Mouse (Mus musculus) CH12F3 (cell line): ENCODE data around the gene Thada.

Experiments used
- in situ Hi-C: fragments of 300-500 bp; cut with MboI; formaldehyde crosslinking; loops from 2 replicates; pipeline ENCODE4 v1.14.3; 2020; ENCODE audit warnings: low sequenced_read_pairs

Thada gene

DNA sequence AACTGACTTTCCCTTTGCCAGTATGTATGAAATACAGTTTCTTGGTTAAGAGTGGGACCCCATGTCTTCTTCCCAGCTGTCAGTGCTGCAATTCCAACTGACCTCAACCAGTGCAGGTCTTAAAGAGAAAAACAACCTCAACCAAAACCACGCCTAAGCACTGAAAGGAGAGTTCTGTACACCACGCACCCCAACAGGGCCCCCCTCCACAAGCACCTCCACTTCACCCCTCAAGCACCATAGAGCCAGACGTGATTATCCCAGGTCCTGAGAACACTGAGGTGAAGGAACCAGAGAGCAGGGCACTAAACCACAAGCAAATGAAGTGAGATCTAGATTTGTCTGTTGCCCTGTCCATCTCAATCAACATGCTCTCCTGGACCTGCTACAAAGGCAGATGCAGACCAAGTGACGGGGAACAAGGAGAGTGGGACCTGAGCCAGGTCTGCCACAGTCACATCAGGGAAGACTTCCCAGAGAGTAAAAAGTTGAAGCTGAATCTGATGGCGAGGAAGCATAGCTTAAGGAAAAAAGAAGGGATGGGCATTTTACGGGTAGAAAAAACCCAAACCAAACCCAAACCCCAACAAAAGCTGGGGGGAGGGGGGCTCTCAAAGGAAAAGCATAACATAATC is 93.5 kb downstream of the Thada start:
- in situ Hi-C loops = no loop called here

DNA sequence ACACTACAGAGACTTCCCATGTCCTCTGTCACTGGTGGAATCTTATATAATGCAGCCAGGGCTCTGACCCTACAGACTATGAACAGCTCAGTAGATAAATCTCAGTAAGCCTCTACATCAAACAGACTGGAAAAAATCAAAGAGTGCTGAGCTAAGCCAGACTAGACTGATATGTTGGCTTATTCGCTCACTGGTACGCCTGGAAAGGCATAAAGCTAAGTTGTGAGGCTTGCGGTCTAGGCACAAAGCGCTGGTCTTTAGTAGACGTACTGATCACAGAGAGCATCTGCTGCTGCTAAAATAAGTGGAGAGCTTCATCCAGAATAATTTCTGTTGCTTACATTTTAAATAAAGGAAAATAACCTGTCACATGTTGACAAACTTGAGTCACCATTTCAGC is 95.6 kb downstream of the Thada start:
- in situ Hi-C loops = no loop called here

DNA sequence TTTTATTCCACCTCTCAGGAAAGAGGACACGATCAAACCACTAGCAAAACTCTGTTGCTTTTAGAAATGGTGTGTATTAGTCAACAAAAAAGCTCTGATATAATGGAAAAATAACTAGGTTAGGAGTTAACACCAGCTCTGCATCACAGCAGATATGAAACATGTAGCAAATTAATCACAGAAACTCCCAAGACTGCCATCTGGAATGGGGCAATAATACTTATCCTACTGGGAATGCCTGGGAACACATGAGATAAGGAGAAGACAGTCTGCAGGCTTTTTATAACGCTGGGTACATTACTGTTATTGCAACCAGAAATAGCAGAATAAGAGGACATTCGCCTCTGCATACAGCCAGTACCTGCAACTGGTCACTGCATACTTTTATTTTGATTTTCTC is 96.2 kb downstream of the Thada start:
- in situ Hi-C loops = no loop called here

DNA sequence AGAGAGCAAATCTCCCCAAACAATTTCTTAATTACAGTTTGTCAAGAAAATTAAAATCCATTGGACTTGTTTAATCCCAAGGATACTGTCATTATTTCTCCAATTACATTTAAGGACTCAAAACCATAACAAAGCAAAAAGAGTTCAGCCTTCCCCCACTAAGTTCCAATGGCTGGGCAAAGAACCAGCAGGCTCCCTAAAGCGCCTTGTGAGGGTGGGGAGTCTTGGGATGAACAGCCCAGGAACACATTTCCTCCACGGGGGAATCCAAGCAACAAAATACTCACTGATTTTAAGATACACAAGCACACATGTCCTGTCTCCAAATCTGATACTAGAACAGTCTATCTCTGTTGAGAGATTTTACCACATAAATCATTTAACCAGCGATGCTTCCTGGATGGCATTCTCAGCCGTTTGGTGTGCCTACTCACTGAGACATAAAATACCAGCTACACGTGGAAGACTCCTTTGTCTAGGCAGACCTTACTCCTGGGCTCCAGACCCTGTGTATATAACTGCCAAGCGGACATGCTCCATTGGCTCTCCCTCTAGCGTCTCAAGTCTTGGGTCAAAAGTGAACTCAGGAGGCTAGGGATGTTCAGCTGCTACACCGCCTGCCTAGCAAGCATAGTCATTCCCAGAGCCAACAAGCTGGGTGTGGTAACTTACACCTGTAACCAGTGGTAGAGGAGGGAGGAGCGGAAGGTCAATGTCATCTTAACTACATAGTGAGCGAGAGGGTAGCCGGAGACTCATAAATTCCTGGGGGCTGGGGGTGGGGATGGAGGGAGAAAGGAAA is 97.6 kb downstream of the Thada start:
- in situ Hi-C loops = no loop called here

DNA sequence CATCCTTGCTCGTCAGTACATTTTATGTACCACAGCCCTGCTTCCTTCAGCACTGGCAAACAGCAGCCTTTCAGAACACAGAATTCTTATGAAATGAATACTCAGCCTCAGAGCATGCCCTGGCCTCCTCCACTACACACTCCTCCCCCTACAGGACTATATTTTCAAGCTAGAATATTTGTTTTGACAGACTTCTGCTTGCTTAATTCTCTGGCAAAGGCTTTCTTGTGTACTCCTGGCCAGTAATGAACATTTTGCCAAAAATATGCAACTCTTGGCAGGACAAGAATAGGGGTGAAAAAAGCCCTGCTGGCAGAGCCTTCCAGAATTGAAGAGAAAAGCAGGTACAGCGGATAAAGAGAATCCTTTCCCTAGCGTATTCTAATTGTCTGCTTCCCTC is 98.3 kb downstream of the Thada start:
- in situ Hi-C loops = no loop called here

DNA sequence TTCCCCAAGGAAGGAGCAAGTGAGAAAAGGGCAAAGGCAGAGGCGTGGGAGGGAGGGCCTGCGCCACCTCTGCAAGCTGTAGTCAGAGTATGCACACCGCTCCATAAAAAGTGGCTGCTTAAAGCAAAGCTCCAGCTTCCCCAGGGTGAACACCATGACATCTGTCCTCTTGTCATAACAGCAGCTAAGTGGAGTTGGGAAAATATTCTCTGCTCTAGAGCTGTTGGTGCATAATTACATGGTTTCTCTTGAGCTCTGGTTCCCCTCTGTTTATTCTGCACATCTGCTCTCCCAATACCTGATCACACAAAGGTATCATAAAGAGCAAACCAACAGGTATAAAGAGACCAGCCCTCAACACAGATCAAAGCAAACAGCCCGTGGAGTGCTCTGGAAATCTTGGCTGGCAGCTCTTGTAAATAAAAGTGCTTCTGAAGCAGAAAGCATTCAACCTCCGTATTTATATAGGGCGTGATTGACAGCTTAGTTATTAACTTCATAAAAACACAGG is 100.2 kb downstream of the Thada start:
- in situ Hi-C loops = no loop called here

DNA sequence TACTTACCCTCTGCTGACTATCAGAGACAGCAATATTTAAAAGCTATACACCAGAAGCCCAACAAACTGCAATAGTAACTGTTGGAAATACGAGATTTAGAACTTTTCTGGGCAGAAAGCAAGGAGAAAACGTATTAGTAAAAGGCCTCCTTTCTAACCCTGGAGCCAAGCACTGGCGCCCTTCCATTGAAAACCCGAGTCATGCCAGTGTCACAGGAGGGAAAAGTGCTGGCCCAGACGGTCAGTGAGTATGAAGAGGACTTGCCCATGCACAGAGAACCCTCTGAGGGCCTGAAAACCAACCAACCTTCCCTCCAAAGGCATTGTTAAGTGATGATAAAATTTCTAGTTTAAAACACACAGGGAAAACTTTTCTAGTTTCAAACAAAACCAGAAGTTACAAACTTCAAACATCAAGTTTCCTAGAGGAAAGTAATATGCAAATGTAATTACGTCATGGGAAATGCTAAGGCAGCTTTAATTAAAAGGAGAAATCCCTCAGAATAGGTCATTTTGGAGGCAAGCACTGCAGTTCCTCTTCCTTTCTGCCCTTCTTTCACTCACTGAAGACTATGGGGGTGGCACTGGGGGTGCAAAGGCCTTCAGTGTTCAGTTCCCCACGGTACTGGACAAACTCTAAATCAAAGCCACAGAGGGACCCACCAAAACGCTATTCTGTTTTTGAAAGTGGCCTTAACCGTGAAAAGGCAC is 100.8 kb downstream of the Thada start:
- in situ Hi-C loops = no loop called here

DNA sequence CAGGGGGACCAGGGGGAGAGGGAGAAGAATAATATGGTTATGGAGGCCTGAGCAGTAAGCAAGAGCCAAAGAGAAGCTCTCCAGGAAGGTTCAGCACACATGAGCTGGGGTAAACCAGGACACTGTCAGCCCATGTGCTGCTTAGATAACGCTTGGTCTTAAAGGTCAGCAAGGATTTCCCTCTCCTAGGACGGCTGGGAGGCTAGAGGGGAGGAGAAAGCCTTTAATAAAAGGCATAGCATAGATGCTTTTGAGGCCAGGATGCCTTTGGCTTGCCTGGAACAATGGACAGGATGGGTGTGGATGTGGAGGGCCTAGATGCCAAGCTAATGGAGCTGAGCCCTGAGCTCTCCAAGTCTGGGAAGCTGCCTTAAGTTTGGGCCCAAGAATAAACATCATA is 102.6 kb downstream of the Thada start:
- in situ Hi-C loops = no loop called here

DNA sequence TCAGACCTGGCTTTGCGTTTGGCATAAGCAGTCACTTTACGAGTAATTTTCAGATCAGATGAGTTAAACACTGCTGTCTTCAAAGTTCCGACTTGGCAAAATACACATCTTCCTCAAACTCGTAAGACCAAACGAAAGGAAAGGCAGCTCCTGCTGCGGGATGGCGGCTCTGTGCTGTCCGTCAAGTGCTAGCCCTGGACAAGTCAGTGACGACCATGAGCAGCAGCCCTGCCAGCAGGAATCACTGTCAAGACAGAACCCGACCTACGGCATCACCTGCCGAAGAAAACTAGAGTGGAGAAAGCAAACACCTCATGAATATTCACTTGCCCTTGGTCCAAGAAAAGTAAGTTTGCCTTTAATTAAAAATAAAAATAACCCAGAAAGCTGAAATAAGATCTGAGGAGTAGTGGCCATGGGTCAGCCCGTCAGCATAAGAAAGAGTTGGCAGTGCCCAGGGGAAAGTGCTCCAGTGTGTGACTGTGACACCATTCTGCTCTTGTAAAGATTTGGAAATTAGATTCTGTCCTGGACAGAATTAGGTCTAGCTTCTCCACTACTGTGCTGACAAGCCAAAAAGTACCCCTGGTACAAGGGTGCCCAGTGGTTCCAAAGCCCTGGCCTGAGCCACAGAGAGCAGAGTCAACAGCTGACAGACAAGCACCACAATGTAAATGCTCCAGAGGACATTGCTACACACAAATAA is 103.3 kb downstream of the Thada start:
- in situ Hi-C loops = no loop called here

DNA sequence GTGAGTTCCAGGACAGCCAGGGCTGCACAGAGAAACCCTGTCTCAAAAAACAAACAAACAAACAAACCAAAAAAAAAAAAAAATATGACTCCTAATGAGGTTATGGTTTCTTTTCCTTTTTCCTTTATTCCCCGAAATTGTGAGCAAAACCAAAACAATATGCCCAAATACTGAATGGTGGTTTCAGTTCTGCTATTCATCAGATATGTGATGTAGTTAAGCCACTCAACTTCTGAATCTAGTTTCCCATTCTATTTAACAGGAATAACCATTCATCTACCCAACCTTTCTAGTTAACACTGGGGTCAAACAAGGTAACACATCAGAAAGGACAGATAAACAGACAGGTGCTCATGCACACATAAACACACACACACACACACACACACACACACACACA is 105.0 kb downstream of the Thada start:
- in situ Hi-C loops = no loop called here

DNA sequence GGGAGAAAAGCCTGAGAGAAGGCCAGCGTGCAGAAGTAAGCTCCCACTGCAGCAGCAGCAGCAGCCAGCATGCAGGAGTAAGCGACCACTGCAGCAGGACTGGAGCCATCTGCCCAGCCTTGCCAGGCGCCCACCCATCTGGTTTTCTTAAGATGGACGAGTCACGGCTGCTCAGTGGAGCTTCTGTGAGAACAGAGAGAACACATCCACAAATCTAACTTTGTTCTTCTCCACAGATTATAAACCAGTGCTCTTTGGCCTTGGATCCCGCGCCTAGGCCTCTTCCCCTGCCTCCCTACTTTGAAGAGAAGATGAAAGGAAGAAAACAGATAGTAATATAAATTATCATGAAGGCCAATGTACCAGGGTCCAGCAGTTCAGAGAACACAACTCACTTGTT is 106.2 kb downstream of the Thada start:
- in situ Hi-C loops = no loop called here

DNA sequence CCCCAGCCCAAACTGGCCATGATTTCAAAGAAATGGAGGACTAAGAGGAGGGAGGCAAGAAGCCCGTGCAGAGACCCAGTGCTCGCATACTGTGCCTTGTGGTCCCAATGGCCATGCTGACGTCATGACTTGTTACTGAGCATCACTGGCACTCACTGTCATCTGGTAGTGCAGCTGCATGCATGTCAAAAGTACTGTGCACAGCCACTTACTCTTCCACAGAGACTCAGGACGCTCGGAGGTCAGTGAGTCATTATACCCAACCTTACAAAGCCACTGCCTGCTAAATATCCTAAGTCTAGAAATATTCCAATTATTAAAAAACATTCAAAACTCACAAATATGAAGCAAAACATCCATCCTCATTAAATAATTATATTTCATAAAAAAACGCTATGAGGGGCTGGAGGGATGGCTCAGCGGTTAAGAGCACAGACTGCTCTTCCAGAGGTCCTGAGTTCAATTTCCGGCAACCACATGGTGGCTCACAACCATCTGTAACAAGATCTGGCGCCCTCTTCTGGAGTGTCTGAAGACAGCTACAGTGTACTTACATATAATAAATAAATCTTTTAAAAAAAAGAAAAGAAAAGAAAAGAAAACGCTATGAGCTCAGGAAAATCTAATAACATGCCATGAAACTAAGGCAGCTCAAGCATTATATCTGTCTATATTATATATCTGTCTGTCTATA is 106.9 kb downstream of the Thada start:
- in situ Hi-C loops = no loop called here

DNA sequence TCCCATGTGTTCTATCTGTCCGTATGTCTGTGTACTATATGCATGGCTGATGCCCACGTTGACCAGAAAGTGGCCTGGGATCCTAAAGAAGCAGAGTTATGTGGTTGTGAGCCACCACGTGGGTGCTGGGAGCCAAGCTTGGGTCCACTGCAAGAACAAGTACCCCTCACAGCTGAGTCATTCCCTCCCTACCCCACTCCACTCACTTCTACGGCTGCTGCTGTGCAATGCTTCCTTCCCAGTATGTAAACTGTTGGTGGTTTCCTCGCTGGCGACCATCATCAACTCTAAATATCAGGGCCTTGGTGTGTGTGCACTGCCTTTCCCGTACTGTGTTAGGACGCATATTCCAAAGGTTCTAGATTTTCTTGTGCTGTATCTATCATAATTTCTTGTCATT is 108.2 kb downstream of the Thada start:
- in situ Hi-C loops = no loop called here

DNA sequence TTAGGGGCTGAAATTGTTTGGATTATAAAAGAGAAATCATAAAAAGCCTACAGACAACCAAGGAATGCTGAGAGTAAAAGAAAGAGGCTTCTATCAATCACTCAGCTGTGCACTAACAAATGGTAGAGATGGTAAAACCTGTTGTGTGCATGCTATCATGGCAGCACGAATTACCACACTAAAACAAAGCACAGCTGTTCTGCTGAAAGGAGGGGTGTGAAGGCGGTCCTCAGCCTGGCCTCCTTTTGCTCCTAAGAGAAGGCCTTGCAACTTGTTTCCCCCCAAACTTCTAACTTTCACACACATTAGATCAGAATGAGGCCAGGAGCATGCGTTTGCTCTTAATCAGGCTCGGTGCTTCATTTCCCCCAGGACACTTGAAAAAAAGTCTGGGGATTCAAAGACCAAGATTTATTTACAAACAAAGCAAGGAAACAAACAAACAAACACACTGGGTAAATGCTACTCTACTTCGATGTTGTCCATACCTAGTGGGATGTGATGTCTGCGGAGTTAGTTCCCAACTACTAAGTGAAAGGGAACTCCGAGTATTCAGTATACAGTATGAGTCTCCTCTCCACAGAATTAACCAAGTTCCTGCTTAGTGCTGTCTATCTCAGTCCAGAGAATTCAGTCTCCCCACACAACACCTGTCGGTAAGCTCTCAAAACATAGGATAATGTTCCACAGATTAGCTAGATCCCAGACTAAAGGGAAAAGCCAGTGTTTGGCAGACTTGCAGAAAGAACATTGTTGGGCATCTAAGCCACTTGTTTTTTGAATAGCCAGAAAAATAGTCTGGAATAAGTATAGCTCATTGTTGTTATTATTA is 109.7 kb downstream of the Thada start:
- in situ Hi-C loops = no loop called here

DNA sequence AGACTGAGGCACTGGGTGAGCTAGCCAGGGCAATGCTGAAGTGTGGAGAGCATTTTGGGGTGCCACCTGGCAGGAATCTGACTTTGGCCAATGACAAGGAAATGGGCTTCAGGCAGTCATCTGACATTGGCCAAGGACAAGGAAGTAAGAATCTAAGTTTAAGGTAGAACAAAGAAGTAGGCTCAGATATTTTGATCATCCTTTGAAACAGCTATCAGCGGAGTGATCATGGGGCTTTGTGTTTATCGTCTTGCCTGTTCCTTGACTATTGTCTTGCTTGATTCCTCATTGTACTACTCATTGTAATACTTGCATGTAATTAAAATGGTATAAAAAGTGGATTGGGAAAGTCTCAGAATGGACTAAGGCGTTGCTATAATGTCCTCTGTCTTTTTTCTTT is 111.0 kb downstream of the Thada start:
- in situ Hi-C loops = no loop called here

DNA sequence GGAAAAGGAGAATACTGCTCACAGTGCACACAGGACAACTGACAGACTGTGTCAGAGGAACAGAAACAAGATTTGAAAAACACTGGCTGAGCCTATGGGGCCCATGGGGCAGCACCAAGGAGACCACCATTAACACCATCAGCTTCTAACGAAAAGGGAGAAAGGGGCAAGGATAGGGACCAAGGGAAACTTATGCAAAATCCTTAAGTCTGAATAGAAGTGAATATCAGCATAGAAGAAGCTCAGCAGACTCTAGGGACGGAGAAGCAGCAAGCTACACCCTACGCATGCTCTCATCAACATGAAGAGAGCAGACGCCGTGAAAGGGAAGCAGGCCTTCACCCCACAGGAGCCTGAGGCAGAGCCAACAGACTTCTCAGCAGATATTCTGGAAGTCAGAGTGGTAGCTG is 112.1 kb downstream of the Thada start:
- in situ Hi-C loops = no loop called here

DNA sequence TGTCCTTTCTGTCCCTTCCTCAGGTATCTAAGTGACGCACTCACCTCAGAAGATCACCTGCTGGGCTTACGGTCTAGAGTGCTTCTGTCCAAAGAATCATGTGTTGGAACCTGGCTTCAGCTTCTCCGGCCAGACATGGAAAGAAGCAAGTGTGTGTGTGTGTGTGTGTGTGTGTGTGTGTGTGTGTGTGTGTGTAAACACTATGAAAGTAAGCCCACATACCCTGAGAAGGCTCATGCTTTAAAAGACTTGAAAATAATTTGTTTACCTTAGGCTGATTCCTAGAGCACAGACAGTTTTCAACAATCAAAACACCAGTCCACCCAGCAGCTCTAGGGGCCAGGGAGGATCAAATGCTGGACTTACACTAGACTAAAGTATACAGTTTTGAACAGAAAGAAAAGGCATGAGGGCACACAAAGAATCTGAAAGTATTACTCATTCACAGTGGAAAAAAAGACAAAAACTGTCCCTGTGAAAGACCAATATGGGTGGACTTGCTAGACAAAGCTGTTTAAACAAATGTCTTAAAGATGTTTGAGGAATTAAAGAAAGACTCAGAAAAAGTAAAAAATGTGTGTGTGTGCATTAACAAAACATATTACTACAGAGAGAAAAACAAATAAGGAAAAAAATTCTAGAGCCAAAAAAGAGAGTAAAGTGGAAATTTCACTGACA is 112.6 kb downstream of the Thada start:
- in situ Hi-C loops = no loop called here

DNA sequence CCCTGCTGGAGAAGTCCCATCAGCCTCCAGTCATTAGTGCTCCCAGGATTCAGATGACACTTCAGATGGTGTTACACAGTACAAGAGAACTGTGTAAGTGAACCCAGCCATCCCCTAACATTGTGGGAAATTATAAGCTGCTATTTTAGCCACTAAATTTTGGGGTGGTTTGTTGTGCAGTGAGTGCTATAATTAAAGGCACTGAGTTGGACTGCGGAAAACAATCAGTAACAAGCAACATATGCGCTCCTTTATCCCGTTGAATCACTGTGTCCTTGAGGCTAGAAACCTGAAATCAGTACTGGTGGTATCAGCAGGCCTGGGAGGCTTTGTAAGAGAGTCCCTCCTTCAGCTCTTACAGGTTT is 113.2 kb downstream of the Thada start:
- in situ Hi-C loops = no loop called here
